Mouse (Mus musculus) neural tube, embryonic 14.5 days (tissue): ENCODE results near the gene Xpo4. TPM values are rescaled to one million over a fixed set of nuclear protein-coding genes. Genes with fewer than 3 reads are reported as not detected.

Experiments
- ATAC-seq: fragments of 200-750 bp; cut with Nextera tagmentation; 2 replicates; pipeline ENCODE4 v1.8.0; 2017; ENCODE audit warnings: low read depth, mild to moderate bottlenecking, moderate TSS enrichment, moderate library complexity
- H3K27ac ChIP-seq: fragments of 300-500 bp; sonication (generic); 2 replicates; pipeline ENCODE4 v1.5.1; 2014; ENCODE audit warnings: low read depth, mild to moderate bottlenecking, control low read depth, low read length, moderate library complexity, mixed read lengths
- H3K27me3 ChIP-seq: fragments of 300-500 bp; sonication (generic); 2 replicates; pipeline ENCODE4 v1.6.1; 2014; ENCODE audit warnings: low read length; ENCODE audit not compliant: control insufficient read depth, insufficient read depth
- H3K36me3 ChIP-seq: fragments of 300-500 bp; sonication (generic); 2 replicates; pipeline ENCODE4 v1.6.1; 2014; ENCODE audit warnings: low read length, mixed read lengths; ENCODE audit not compliant: control insufficient read depth, insufficient read depth
- H3K4me1 ChIP-seq: fragments of 300-500 bp; sonication (generic); 2 replicates; pipeline ENCODE4 v1.6.1; 2014; ENCODE audit warnings: low read length; ENCODE audit not compliant: control insufficient read depth, insufficient read depth
- H3K4me2 ChIP-seq: fragments of 300-500 bp; sonication (generic); 2 replicates; pipeline ENCODE4 v1.6.1; 2014; ENCODE audit warnings: mild to moderate bottlenecking, low read depth, low read length, control low read depth
- H3K4me3 ChIP-seq: fragments of 300-500 bp; sonication (generic); 2 replicates; pipeline ENCODE4 v1.5.1; 2014; ENCODE audit warnings: low read depth, low read length, control low read depth, mixed read lengths
- H3K9ac ChIP-seq: fragments of 300-500 bp; sonication (generic); replicated peaks from 2 replicates; pipeline ENCODE4 v1.6.1; 2014; ENCODE audit warnings: low read depth, mild to moderate bottlenecking, control low read depth, low read length, mixed read lengths
- H3K9me3 ChIP-seq: fragments of 300-500 bp; sonication (generic); 2 replicates; pipeline ENCODE4 v1.6.1; 2016; ENCODE audit warnings: low read length; ENCODE audit not compliant: control insufficient read depth
- WGBS: fragments of 180-500 bp; shearing (Covaris S2); extraction: QIAGEN DNeasy Blood & Tissue Kit; methylation state at CpG from one replicate; pipeline ENCODE4 v1.1.7; 2014; 5-methylcytosine and 5-hydroxymethylcytosine counted together
- polyA plus RNA-seq: library from polyadenylated mRNA; unstranded; fragments of >200 nt; fragmentation: Nextera tagmentation; extraction: Ambion mirVana; gene quantifications from 2 replicates; pipeline ENCODE4 v1.2.1, GENCODE M21; 2014

Xpo4 gene
- polyA plus RNA-seq, 1 experiment from 2014 or later = 18.0 TPM

DNA sequence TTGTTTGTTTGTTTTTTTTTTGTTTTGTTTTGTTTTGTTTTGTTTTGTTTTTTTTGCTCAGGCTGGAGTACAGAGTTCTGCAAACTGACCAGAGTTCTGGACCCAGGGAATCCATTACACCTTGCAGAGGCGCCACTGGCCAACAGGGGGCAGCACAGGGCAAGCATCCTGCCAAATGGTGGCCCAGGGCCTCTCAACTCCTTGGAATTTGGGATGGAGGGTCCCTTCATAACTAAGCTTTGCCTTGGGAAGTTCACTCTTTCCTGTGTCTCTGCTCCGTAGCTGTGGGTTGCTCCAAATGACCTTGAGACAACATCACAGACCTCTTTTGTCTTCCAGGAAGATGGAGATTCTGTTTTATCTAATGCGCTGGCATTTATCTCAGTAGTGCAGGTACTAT lies 132.0 kb downstream of the Xpo4 start:
- Histone ChIP-seq H3K36me3 (no peaks in the 10 kb centered on the region), H3K27ac (no peak overlapping the region), H3K9me3 (no peaks in the 10 kb centered on the region), H3K4me3 (no peak overlapping the region), H3K9ac (no peak overlapping the region), H3K4me2 (no peak overlapping the region), H3K27me3 (no peaks in the 10 kb centered on the region), H3K4me1 (peaks cover 5% of the 10 kb centered on the region; the same call in 1 of the 2 replicates)
- no peak for ATAC-seq
- 43% methylated on average over 3 of the region's 3 CpGs for WGBS

DNA sequence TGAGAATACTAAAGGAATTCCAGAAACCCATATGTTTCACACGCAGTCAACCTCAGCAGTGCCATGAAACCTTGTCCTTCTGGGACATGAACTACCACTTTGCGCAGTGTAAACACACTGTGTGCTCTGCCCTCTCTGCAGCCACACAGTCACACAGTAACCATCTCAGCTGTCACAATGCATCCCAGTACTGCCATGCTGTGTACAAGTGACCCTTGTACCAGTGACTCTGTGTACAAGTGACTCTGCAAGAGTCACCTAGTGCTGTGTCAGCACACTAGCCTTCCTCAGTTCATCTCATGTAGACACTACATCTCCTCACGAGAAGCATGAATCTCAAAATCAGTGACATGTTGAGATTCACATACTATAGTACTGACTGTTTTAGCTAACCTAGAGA lies 132.7 kb downstream of the Xpo4 start:
- no peak overlapping the region for H3K4me2 ChIP-seq
- peaks cover 5% of the 10 kb centered on the region; the same call in 1 of the 2 replicates for H3K4me1 ChIP-seq
- H3K9me3 ChIP-seq = no peaks in the 10 kb centered on the region
- no peak overlapping the region for H3K4me3 ChIP-seq
- H3K9ac ChIP-seq = no peak overlapping the region
- ATAC-seq = no peak
- no peaks in the 10 kb centered on the region for H3K36me3 ChIP-seq
- H3K27ac ChIP-seq = no peak overlapping the region
- no peaks in the 10 kb centered on the region for H3K27me3 ChIP-seq
- 93% methylated on average over 3 of the region's 3 CpGs for WGBS

DNA sequence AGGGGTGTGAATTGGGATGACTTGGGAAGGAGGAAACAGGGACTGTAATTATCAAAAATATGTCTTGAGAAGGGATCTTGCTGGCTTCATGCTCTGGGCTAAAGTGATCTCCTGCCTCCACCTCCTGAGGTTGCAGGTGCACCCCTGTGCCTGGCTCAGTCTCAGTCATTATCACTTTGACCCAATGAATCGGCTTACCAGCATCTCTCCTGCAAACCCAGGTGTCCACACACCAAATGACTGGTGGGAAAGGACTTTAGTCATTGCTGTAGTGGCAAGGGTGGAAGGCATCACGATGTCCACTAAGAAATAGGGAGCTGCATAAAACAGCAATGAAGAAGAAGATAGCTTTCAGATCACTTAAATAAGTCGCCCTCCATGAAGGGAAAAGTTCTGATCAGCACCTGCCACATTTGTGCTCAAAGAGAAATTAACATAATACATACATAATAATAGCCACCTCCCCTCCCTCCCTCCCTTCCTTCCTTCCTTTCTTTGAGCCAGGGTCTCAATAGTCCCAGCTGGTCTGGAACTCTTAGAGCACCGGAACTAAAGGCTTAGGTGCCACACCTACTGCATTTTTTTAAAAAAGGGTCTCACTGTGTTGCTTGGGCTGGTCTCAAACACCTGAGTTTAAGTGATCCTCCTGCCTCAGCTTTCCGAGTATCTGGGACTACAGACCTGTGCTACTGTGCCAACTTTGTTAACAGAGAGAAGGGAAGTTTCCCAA lies 135.3 kb downstream of the Xpo4 start:
- Histone ChIP-seq H3K4me1 (peaks cover 10% of the 10 kb centered on the region; the same call in 1 of the 2 replicates), H3K9ac (no peak overlapping the region), H3K36me3 (no peaks in the 10 kb centered on the region), H3K9me3 (no peaks in the 10 kb centered on the region), H3K4me3 (no peak overlapping the region), H3K27ac (no peak overlapping the region), H3K27me3 (peaks cover 3% of the 10 kb centered on the region; the same call in 1 of the 2 replicates), H3K4me2 (no peak overlapping the region)
- no peak for ATAC-seq
- 60% methylated on average over 5 of the region's 5 CpGs for WGBS

DNA sequence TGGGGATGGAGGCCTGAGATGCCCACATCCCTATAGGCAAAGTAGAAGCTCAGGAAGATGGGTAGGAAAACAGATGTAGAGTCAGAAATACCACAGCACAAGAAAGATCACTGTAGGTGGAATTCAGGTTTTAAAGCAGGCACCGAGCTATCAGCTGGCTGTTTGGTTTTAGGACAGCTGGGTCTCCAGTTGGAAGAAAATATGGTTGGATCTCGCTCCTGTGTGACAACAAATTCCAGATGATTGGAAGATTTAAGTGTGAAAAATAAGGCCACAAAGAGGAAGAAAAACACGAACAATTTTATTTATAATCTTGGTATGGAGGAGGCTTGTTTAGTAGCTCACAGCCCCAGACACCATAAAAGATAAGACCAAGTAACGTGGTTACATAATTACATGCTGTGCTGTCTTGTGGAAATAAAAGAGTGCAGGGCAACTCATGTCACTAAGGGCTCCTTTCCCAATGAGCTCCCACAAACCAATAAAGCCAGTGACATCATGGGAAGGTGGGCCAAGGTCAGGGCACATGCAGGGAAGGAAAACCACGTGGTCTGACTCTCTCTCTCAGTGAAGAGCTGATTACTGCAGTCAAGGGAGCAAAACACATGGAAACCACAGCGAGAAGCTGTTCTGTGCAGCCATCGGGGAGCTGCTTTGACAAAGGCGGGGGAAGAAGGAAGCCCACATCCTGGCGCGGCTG lies 136.0 kb downstream of the Xpo4 start:
- Histone ChIP-seq H3K36me3 (no peaks in the 10 kb centered on the region), H3K9me3 (no peaks in the 10 kb centered on the region), H3K4me3 (no peak overlapping the region), H3K9ac (no peak overlapping the region), H3K27ac (no peak overlapping the region), H3K4me2 (no peak overlapping the region), H3K27me3 (peaks cover 3% of the 10 kb centered on the region; the same call in 1 of the 2 replicates), H3K4me1 (peaks cover 6% of the 10 kb centered on the region; the same call in 1 of the 2 replicates)
- ATAC-seq = no peak
- whole genome bisulfite sequencing = 48% methylated on average over 10 of the region's 10 CpGs

DNA sequence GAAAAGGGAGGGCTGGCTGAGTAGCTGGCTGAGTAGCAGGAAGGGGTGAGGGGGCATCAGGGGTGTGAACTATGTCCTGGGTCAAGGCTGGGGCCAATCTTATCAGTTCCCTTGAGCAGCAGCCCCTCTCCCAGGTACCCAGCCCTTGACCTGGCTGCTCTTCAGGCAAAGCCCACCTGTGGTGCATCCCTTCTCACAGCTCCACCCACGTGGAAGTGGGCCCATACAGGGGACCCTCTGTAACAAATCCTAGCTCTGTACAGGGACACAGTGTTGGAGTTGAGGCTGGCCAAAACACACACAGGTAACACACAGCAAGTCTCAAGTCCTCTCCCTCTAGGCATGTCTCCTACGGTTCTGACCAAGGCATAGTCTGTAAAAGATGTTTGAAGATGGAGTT lies 137.6 kb downstream of the Xpo4 start:
- WGBS = 54% methylated on average over 2 of the region's 2 CpGs
- no peak for ATAC-seq
- H3K9me3 ChIP-seq = no peaks in the 10 kb centered on the region
- H3K9ac ChIP-seq = no peak overlapping the region
- H3K4me2 ChIP-seq = no peak overlapping the region
- peaks cover 6% of the 10 kb centered on the region; the same call in 1 of the 2 replicates for H3K4me1 ChIP-seq
- peaks cover 9% of the 10 kb centered on the region; the same call in 1 of the 2 replicates for H3K27me3 ChIP-seq
- no peak overlapping the region for H3K27ac ChIP-seq
- H3K36me3 ChIP-seq = no peaks in the 10 kb centered on the region
- no peak overlapping the region for H3K4me3 ChIP-seq

Other genes starting within 250 kb of the Xpo4 start
- gene Ift88, start 241.4 kb downstream of the Xpo4 start, polyA plus RNA-seq = 20.0 and 22.3 TPM in 2 replicates
- gene Il17d, start 140.7 kb downstream of the Xpo4 start, polyA plus RNA-seq = 3.1 TPM in 2 replicates
- gene Eef1akmt1, start 93.8 kb downstream of the Xpo4 start, polyA plus RNA-seq = 101 and 109 TPM in 2 replicates
- gene Gm49361, start 80.7 kb upstream of the Xpo4 start, polyA plus RNA-seq = not detected in 2 replicates
- 5.0 and 9.7 TPM in 2 replicates for gene Lats2, start 93.0 kb upstream of the Xpo4 start, polyA plus RNA-seq
- gene Sap18, start 132.8 kb upstream of the Xpo4 start, polyA plus RNA-seq = 21.5 and 28.5 TPM in 2 replicates
- 3.6 and 5.3 TPM in 2 replicates for gene Ska3, start 160.8 kb upstream of the Xpo4 start, polyA plus RNA-seq
- 155 and 175 TPM in 2 replicates for gene Mrpl57, start 160.8 kb upstream of the Xpo4 start, polyA plus RNA-seq
- 38.9 and 42.8 TPM in 2 replicates for gene Zdhhc20, start 224.8 kb upstream of the Xpo4 start, polyA plus RNA-seq